Mouse (Mus musculus) hindlimb bud, embryonic 11.5 days (tissue): Measurements from ENCODE around the gene Erg.

Experiments used
- DNase-seq: peaks from one replicate; pipeline ENCODE4 v3.0.0-alpha.2; 2012; ENCODE audit warnings: low read depth, low spot score; ENCODE audit errors: extremely low spot score

The Erg gene

GRCm38 (mm10) chr16:95398761-95399343, 187.5 kb downstream of the Erg start:
- no peak for DNase-seq

GRCm38 (mm10) chr16:95390787-95391186, 195.6 kb downstream of the Erg start:
- no peak for DNase-seq

GRCm38 (mm10) chr16:95388811-95389529, 197.4 kb downstream of the Erg start:
- DNase-seq = no peak

GRCm38 (mm10) chr16:95388292-95388691, 198.1 kb downstream of the Erg start:
- no peak for DNase-seq

GRCm38 (mm10) chr16:95387008-95387407, 199.4 kb downstream of the Erg start:
- no peak for DNase-seq

GRCm38 (mm10) chr16:95385299-95385973, 201.0 kb downstream of the Erg start:
- no peak for DNase-seq

GRCm38 (mm10) chr16:95384590-95385148, 201.7 kb downstream of the Erg start:
- DNase-seq = no peak

GRCm38 (mm10) chr16:95382251-95382650, 204.1 kb downstream of the Erg start:
- DNase-seq = no peak

GRCm38 (mm10) chr16:95376834-95377233, 209.6 kb downstream of the Erg start:
- no peak for DNase-seq

GRCm38 (mm10) chr16:95376364-95376763, 210.0 kb downstream of the Erg start:
- DNase-seq = no peak

- DNase-seq = no peak
These were observed 211.7 kb downstream of the Erg start for GRCm38 (mm10) chr16:95374646-95375045.

GRCm38 (mm10) chr16:95372960-95373359, 213.4 kb downstream of the Erg start:
- DNase-seq = no peak

GRCm38 (mm10) chr16:95371713-95372112, 214.7 kb downstream of the Erg start:
- DNase-seq = no peak

GRCm38 (mm10) chr16:95366989-95367765, 219.2 kb downstream of the Erg start:
- no peak for DNase-seq

GRCm38 (mm10) chr16:95365214-95365613, 221.2 kb downstream of the Erg start:
- DNase-seq = no peak

- no peak for DNase-seq
These were observed 222.5 kb downstream of the Erg start for GRCm38 (mm10) chr16:95363632-95364465.

- no peak for DNase-seq
These were observed 224.4 kb downstream of the Erg start for GRCm38 (mm10) chr16:95361950-95362349.

- no peak for DNase-seq
These were observed 225.4 kb downstream of the Erg start for GRCm38 (mm10) chr16:95360940-95361489.

GRCm38 (mm10) chr16:95360214-95360850, 226.1 kb downstream of the Erg start:
- no peak for DNase-seq
